Mouse (Mus musculus) v-Abl transformed pro-B cells (cell line): ENCODE measurements around the gene Nmnat3.

Experiments
- in situ Hi-C, 2 experiments: fragments of 400-800 bp; cut with MboI; formaldehyde crosslinking; loops; one replicate each; pipeline ENCODE4 v1.15.1; 2025; ENCODE audit not compliant: unreplicated experiment in 2 of 2

The Nmnat3 gene

GRCm38 (mm10) chr9:98439091-98439490 is 151.9 kb downstream of the Nmnat3 start:
- in situ Hi-C loops, result loop anchor here in 1 of 2 experiments (25.0 kb wide), 1 partner anchor 548 kb away; the partner anchor contains the start of gene Faim

DNA sequence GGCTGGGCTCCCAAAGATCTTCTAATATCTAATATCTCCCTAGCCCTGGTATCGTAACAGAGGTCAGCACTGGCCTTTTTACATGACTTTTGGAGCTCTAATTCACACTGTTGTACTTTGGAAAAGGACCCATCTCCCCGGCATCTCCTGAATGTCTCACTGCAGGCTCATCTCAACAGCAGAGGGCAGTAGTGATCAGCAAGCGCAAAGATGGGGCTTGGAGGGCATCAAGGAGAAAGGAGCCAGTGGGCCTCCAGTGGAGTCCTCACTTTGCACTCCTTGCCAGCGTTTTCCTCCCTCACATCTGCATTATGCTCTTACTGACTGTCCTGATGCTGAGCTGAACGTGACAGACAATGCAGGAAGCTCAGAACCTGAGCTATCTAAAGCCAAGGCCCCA is 155.4 kb downstream of the Nmnat3 start:
- in situ Hi-C loops, result loop anchor here (5.0 to 25.0 kb wide), 3 partner anchors 95 to 545 kb away; partner anchors contain the start of gene Faim (in 1 of the 2)

- in situ Hi-C loops, result loop anchor here (5.0 to 25.0 kb wide), 2 partner anchors 57 to 542 kb away; partner anchors contain the start of gene Faim (in 1 of the 2)
Observed at GRCm38 (mm10) chr9:98445359-98446149, 158.3 kb downstream of the Nmnat3 start.

DNA sequence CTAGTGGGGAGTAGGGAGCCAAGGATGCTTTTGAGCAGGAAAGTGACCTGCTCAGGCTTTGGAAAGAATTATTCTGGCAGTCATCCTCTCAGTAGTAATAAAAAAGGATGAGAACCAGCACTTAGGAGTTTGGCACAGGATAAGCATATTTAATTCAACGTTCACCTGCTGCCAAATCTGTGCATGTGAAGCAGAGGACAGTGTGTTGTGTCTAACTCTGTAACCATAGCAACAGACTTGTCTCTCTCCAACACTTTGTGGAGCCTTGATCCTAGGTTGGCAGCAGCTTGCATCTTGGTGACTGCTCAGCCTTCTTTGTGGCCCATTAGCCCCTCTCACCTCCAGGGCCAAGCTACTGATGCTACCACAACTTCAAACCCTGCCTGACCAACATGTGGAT is 163.7 kb downstream of the Nmnat3 start:
- in situ Hi-C loops, result no loop called here

DNA sequence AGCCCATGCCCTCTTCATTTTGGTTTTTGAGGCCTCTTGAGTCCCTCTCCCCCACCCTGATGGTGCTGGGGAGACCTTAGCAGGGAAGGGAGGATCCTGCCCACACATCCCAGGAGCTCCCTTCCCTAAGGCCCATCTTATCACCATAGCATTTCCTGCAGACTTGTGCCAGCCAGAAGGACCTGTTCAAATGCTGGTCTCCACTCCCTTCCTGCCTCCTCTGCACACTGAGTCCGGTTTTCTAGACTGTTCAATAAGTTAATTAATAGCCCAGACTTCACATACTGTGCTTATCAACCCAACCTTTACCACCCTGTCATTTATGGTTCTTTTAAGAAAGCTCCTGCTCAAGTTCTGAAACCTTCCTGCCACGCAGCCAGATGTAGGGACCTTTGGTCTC is 179.5 kb downstream of the Nmnat3 start:
- in situ Hi-C loops, result no loop called here
